Mouse (Mus musculus) kidney, adult 9 months (tissue): ENCODE measurements around the gene Cnksr1.

Experiments used
- DNase-seq: peaks from one replicate; pipeline ENCODE4 v3.0.0; 2022

Cnksr1 gene

DNA sequence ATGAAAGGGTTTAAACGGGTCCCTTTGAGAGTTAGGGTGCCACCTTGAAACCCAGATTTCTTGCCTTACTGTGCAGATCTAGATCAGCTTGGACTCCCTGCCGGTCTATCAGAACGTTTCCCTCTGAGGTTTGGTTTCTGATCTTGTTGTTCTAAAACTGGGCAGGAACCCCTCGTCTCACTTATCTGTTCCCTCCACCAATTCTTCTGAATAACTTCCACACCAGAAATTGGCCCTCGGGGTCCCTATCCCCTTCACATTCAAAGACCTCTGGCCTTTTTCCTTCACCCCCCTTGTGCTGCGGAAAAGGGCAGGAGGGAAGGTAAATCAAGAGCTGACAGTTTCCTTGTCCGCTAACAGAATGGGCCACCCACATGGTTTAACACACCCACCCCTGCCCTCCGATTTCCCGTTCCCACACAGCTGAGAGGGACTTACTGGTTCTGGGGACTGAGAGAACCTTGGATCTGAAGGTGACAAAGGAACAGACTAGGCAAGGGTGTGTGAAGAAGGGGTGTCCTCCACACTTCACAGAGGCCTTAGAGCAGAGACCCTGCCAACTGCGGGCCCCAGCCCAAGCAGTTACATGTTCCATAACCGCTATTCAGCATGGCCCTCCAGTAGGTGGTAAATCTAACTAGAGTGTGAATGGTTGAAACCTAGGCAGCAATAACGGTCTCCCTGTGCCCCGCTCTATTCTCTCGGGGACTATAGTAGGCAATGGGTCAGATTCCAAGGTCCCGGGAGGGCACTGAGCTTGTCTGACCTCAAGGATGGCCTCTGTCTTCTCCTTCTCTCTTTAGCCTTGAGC lies 14.9 kb upstream of the Cnksr1 start:
- peak; percentile 60 for DNase-seq

- no peak for DNase-seq
Observed at GRCm38 (mm10) chr4:134252131-134252910, 14.1 kb upstream of the Cnksr1 start.

DNA sequence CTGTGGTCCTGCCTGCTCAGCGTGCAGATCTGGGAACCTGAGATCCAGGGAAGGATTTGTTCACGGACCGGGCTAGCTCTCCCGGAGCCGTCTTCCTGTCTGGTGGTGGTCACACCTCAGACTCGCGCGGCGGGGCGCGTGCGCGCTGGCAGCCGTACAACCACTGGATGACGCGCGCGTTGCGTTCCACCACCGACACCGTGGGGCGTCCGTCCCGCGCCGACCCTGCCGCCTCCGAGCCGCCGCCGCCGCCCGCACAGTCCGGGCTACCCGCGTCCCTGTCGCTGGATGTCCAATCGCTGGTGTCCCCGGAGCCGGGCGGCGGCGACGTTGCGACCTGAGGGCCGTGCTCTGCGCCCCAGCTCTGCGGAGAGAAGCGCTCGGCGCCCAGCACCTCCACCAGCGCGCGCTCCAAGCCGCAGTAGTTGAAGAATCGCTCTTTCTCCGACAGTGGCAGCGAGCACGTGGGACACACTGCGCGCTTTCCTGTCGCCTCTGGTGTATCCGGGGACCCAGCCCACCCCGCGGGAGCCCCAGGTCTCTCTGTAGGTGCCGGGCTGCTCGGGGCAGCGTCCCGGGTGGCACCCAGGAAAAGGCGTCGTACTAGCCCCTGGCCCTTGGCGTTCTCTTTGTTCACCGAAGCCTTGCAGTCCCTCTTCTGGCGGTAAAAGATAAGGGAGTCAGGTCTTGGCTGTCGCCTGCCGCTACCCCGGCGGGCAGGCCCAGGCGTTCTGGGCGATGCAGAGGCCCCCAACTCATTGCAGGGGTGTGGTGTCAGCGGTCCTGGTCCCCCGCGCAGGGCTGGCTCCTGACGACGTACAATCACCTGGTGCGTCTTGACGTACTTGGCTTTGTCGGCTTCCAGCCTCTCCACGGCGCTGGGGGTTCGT lies 13.3 kb upstream of the Cnksr1 start:
- no peak for DNase-seq

DNA sequence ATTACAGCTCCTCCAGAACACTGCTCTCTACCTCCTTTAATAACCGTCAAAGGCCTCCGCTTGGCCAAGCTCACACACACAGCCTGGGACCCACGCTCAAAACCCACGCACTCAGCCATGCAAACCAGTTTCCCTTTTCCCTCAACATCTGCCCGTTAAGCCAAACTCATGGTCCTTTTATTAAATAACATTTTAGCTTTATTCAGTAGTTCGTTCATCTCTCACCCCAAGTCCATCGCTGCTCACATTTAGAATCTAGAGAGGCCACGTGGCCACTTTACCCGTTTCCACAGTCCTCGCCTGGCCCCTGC lies 12.7 kb upstream of the Cnksr1 start:
- DNase-seq = no peak

GRCm38 (mm10) chr4:134250116-134250929 lies 12.1 kb upstream of the Cnksr1 start:
- DNase-seq = no peak

GRCm38 (mm10) chr4:134249651-134250050 lies 11.5 kb upstream of the Cnksr1 start:
- DNase-seq = peak; percentile 64

GRCm38 (mm10) chr4:134246719-134247258 lies 8.6 kb upstream of the Cnksr1 start, which contains the start of gene Gm30191:
TSS of gene Gm30191 (plus strand) at chr4:134246935.
- DNase-seq = peak; percentile 60

DNA sequence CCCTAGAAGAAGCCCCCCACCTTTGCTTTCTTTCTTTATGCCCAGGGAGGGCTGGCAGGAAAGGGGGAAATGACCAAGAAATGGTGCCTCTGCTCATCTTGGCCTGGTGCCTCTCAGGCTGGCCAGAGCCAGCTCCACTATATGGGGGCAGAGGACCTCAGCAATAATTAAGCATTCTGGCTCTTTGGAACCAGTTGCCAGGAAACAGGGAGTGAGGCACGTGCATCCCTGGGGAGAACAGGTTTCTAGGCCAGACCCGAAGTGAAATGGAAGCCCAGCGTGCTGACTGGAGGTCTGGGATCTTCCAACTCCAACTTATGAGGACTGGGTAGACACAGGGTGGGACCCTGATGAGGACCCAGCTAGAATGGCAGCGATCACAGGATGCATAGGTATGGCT lies 8.1 kb upstream of the Cnksr1 start:
- peak; percentile 58 for DNase-seq

GRCm38 (mm10) chr4:134245148-134245843 lies 7.1 kb upstream of the Cnksr1 start, which contains the start of gene Zfp593:
TSS of gene Zfp593 (minus strand) at chr4:134245592.
- DNase-seq = peak; percentile 95

DNA sequence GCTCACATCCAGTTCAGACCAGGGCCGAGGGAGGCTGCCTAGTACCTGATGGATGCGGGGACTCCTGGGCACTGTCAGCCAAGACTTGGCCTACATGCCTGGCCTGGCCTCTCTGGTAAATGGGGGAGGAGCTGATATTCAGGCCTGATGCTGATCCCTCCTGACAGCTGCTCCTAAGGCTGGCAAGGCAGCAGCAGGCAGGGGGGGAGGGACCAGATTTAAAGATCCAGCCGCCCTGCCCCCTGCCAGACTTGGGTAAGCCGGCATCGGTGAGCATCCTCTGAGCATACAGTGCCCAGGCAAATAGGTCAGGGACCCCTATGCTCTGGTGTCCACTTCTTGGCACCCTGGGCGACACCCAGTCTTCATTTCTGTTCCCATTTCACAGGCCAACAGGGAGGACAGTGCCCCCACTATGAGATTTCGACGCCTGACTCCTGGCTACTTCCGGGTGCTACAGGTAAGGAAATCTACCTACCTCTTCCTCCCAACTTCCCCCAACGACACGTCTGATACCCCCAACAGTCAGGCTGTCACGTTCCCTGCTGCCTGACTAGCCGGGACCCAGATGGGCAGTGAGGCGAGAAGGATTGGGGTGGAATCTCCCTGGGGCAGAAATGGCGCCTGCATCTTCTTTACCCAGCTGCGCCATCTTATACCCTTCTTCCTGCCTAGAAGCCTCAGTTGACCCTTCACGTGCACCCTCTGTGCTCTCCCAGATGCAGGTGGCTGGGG lies 5.5 kb upstream of the Cnksr1 start, which contains the start of gene E130218I03Rik:
Gene E130218I03Rik (plus strand): TSS at position 147 of the 735 bp plus-strand sequence.
- no peak for DNase-seq

GRCm38 (mm10) chr4:134238686-134239085 lies 487 bp upstream of the Cnksr1 start:
- no peak for DNase-seq

DNA sequence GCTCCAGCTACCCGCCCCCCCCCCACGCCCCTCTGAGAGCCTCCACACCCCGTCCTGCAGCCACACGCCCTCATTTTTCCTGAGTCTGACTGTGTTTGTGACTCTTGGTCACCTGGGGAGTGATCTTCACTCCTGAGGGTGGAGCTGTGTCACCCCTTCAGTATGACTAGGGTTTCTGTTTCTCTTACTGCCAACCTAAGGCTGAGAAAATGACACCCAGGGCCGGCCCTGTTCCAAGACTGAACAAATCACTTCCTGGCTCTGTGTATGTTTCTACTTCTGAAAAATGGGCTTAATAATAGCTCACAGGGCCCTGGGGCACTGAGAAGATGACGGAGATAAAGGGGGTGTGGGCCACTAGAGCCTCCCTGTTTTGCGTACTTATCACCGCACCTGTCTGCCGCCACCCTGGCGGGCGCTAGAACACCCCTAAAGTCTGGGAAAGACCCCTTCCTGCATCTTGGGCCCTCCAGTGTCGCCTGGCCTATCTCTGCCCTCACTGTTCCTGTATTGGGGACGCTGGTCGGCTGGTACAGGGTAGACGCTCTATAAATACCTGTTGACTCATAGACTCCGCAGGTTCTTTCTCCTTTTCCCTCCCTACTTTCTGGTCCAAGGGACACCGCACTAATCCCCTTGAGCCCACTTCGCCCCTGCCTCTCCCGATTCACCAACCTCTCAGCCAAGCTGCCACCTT lies 469 bp downstream of the Cnksr1 start:
- DNase-seq = no peak

GRCm38 (mm10) chr4:134234876-134235275 lies 3.3 kb downstream of the Cnksr1 start:
- no peak for DNase-seq

- DNase-seq = peak; percentile 65
Observed at GRCm38 (mm10) chr4:134230431-134230830, 7.8 kb downstream of the Cnksr1 start.

DNA sequence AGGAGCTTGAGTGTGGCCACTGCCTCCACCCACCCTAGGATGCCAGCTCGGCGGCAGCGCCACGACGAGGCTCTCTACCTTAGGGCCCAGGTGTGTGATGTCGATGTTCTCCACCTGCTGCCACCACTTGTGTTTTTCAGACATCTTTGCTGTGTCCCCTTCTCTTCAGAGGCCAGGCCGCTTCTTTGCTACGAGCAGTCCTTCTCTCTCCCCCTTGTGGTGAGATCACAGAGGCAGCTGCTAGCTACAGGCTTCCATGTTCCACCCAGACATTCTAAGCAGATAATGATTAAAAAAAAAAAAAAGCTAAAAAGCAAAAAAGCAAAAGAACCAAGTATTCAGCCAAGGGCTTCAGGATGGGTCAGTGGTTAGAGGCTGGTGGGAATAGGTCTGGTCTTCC lies 11.0 kb downstream of the Cnksr1 start, which contains the start of gene Catsper4:
Gene Catsper4 (minus strand): TSS at position 190 of the 400 bp plus-strand sequence.
- DNase-seq = no peak

DNA sequence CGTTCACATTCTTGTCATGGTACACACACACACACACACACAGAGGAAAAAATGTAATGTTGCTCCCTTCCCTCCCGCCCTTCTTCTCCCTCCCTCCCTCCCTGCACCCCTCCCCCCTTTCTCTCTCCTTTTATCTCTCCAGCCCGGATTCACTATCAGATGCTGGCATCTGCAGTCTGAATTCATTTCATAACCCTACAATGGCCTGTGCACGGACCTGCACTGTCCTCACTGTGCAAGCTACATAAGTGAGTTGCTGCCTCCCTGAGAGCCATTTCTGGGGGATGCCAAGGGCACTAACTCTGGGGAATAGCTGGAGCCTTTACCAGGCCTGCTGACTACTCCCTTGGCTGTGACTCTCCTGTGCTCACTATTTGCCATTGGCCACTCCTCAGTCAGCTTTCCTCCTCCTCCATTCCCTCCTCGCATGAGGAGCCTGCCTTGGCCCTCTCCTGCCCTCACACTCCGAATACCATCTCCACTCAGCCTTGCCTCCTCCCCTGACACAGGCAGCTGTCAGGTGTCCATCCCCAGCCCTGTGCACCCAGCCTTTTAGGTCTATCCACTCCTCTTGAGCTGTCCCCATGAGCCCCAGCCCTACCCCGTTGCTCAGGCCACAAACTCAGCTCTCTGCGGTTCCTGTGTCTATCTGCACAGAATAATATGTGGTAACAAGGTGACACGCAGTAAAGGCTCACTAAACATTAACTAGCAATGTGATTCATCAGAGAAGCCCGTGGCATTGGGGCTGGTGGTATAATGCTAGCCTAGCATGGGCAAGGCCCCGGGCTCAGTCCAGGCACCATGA lies 15.2 kb downstream of the Cnksr1 start:
- DNase-seq = peak; percentile 45

GRCm38 (mm10) chr4:134206488-134207053 lies 31.6 kb downstream of the Cnksr1 start:
- DNase-seq = no peak

DNA sequence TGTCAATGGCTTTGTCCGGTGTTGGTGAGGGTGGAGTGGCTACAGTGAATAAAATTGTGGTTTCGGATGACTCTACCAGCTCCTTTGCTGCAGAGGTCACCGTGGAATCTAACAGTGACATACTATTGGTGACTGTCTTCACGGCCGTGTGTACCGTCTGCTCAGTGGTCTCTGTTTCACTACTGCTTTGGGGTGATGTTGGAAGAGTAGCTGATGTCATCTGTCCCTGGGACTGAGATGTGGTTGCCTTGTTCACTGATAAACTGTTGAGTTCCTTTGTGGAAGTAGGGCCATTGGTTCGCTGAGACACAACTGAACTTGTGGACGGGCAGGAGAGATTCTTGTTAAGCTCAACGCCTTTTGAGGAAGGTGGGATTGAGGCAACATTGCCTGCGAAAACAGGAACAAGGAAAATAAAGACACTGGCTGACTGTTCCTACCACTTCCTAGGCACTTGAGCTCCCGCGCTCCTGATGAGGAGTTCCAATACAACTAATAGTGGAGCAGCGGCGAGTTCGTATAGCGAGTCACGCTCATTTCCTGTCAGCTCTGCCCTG lies 34.8 kb downstream of the Cnksr1 start:
- DNase-seq = no peak
